Mouse (Mus musculus) macrophage (primary cell): ENCODE data around the gene Fbxo3. TPM values are rescaled to one million over a fixed set of nuclear protein-coding genes. Genes with fewer than 3 reads are reported as not detected.
"Not testable (repeated sequence)": the region's sequence is repeated elsewhere in the genome, so short reads cannot be mapped to it uniquely, and the experiment has no call there.

Experiments used
- H3K27ac ChIP-seq: fragments of 350-480 bp; formaldehyde crosslinking; 2 replicates; pipeline ENCODE4 v1.9.0; 2021
- H3K36me3 ChIP-seq: fragments of 350-480 bp; formaldehyde crosslinking; 2 replicates; pipeline ENCODE4 v1.9.0; 2021; ENCODE audit errors: inconsistent target
- H3K4me3 ChIP-seq: fragments of 350-480 bp; formaldehyde crosslinking; 2 replicates; pipeline ENCODE4 v1.9.0; 2021; ENCODE audit errors: inconsistent target
- H3K79me2 ChIP-seq: fragments of 350-480 bp; formaldehyde crosslinking; 2 replicates; pipeline ENCODE4 v1.9.0; 2021; ENCODE audit errors: inconsistent target
- WGBS: methylation state at CpG from one replicate; pipeline ENCODE4 v1.1.7; 2026; ENCODE audit warnings: inconsistent platforms; ENCODE audit not compliant: missing documents; 5-methylcytosine and 5-hydroxymethylcytosine counted together
- polyA plus RNA-seq: library from polyadenylated mRNA; stranded (reverse); fragments of 250-400 nt; gene quantifications from 3 replicates; pipeline ENCODE4 v1.2.4, GENCODE M21; 2018; ENCODE audit warnings: inconsistent platforms

Fbxo3 gene
- polyA plus RNA-seq, 1 experiment from 2014 or later = 26.9 TPM

- WGBS = 93% methylated on average over 4 of the region's 4 CpGs
- Histone ChIP-seq H3K36me3 (peaks cover 51% of the 10 kb centered on the region), H3K4me3 (no peak overlapping the region)
Observed at GRCm38 (mm10) chr2:104058954-104059353, 31.4 kb downstream of the Fbxo3 start.

GRCm38 (mm10) chr2:104059786-104060185 lies 32.3 kb downstream of the Fbxo3 start:
- H3K36me3 ChIP-seq = peaks cover 42% of the 10 kb centered on the region
- H3K79me2 ChIP-seq = no peaks in the 10 kb centered on the region
- 95% methylated on average over 10 of the region's 10 CpGs for WGBS
- no peak overlapping the region for H3K27ac ChIP-seq
- H3K4me3 ChIP-seq = no peak overlapping the region

More at GRCm38 (mm10) chr2:104058954-104059353, 31.4 kb downstream of the Fbxo3 start:
- no peak overlapping the region for H3K27ac ChIP-seq
- H3K79me2 ChIP-seq = no peaks in the 10 kb centered on the region

DNA sequence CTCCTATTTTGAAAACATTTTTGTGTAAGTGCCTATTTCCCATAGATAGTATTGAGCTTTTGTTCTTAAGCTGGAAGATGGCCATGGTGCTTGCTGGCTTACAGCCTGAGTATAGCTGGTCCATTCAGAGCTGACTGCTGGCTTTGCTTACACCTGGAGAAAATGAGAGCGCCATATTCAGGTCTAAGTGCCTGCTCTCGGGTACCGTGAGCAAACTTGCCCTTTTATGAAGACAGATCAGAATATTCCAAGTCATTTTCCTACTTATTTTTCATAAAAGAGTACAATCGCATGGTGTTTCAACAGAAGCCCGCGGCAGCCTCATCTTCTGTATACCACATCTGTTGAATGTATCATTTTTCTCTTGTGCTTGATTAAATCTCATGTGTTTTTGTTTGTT lies 33.5 kb downstream of the Fbxo3 start:
- no peak overlapping the region for H3K4me3 ChIP-seq
- no peaks in the 10 kb centered on the region for H3K79me2 ChIP-seq
- 95% methylated on average over 6 of the region's 6 CpGs for WGBS
- peaks cover 31% of the 10 kb centered on the region for H3K36me3 ChIP-seq
- no peak overlapping the region for H3K27ac ChIP-seq

GRCm38 (mm10) chr2:104062665-104063064 lies 35.1 kb downstream of the Fbxo3 start:
- no peak overlapping the region for H3K4me3 ChIP-seq
- H3K79me2 ChIP-seq = no peaks in the 10 kb centered on the region
- peaks cover 31% of the 10 kb centered on the region for H3K36me3 ChIP-seq
- no peak overlapping the region for H3K27ac ChIP-seq

GRCm38 (mm10) chr2:104064152-104064551 lies 36.6 kb downstream of the Fbxo3 start:
- H3K36me3 ChIP-seq = peaks cover 21% of the 10 kb centered on the region
- WGBS = 84% methylated on average over 2 of the region's 2 CpGs
- no peak overlapping the region for H3K27ac ChIP-seq
- H3K79me2 ChIP-seq = no peaks in the 10 kb centered on the region
- no peak overlapping the region for H3K4me3 ChIP-seq

DNA sequence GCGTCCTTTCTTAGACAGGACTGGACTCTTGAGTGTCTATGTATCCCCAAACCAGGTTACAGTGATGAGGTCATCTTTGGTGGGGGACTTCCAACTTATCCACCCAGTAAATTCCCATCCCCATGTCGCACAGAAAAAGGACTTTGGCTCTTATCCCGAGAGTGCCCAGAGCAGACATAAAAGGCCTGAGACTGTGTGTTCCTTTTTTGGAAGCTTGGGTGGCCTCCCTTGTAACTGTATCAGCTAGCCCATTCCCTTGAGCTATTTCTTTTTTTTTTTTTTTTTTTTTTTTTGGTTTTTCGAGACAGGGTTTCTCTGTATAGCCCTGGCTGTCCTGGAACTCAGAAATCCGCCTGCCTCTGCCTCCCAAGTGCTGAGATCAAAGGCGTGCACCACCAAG lies 38.0 kb downstream of the Fbxo3 start, which contains the start of gene Gm10912:
Gm10912 (plus strand) TSS at position 301 of the 400 bp plus-strand sequence.
- H3K79me2 ChIP-seq, H3K27ac ChIP-seq, H3K4me3 ChIP-seq, H3K36me3 ChIP-seq: not testable (repeated sequence)
- WGBS = 93% methylated on average over 5 of the region's 6 CpGs

DNA sequence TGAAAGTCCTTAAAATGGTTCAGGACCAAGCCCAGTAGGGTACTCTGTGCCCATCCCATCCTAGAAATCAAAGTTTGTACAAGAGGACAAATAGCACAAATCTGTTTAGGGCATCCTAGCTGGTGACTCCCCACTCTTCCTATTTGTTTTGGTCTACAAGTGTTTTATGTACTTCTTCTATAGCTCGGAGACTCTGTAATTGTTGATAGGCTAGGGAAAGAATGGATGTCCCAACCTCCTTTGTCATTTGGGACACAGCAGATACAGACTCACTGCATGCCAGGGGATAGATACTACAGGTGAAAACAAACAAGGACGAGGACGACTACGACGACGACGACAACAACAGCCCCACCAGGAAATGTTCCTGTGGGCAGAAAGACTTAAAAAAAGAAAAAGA lies 40.9 kb downstream of the Fbxo3 start, which contains the start of gene Gm10799:
Gm10799 (minus strand) TSS at position 101 of the 400 bp plus-strand sequence.
- WGBS = 21% methylated on average over 7 of the region's 7 CpGs
- H3K27ac ChIP-seq, H3K4me3 ChIP-seq, H3K36me3 ChIP-seq, H3K79me2 ChIP-seq: not testable (repeated sequence)

DNA sequence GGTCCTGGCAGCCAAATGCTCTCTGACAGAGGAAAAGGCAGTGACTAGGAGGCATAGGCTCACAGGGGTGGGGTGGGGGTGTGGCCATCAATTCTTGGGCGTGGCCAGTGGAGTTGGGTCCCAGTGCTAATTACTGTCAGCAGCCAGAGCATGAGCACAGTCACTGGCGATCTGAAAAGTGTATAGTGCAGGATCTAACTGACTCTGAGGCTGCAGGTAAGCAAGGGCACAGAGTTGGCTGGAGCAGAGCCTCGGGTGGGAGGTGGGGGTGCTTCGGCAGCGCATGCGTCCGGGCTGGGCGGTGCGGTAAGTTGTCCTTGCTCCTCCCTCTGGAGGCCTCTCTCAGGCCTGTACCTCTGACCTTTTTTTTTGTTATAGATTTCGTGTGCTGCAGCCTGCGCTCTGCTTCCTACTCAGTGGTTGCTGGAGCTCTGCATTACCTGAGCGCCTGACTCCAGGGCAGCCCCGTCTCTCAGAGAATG lies 42.2 kb downstream of the Fbxo3 start, which contains the start of gene Cd59b:
Cd59b (plus strand) TSS at position 146 of the 482 bp plus-strand sequence.
- Histone ChIP-seq H3K27ac (no peak within 1 kb of the TSS), H3K4me3 (peak within 1 kb of the TSS; percentile 27; the same call in 1 of the 2 replicates), H3K36me3 (no peaks in the 10 kb centered on the region), H3K79me2 (no peaks in the 10 kb centered on the region)
- 12% methylated on average over 13 of the region's 13 CpGs for WGBS

DNA sequence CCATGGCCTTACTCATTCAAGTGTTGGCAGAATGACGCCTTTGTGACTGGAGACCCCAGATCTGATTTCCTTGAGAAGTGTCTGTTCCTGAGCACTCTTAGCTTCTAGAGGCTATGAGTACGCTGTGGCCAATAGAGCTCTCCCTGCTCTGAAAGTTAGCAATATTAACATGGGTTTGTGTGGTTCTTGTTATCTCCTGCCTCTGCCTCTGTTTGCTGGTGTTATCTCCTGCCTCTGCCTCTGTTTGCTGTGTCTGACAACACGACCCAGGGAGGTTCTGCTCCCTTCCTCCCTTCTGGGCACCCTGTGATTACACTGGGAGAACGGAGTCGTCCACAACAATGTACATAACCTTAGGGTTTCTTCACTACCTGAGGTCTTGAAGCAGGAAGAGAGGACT lies 50.8 kb downstream of the Fbxo3 start:
- not testable (repeated sequence) for H3K36me3 ChIP-seq, H3K79me2 ChIP-seq, H3K27ac ChIP-seq, H3K4me3 ChIP-seq
- WGBS = 84% methylated on average over 3 of the region's 5 CpGs

- H3K27ac ChIP-seq, H3K4me3 ChIP-seq, H3K36me3 ChIP-seq, H3K79me2 ChIP-seq: not testable (repeated sequence)
- no CpG with 5 or more reads among the region's 1 CpGs for WGBS
Observed at GRCm38 (mm10) chr2:104081436-104082050, 54.0 kb downstream of the Fbxo3 start.

DNA sequence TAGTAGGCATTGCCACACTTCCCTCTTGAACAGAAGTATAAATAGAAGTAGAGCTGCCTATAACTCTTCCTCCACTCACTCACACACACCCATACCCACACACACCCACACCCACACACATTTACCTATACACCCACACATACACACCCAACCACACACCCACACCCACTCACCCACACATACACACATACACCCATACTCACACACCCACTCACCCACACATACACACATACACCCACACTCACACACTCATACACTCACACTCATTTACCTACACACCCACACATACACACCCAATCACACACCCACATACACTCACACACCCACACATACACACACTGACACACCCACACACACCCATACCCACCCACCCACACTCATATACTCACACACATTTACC lies 55.0 kb downstream of the Fbxo3 start:
- no peaks in the 10 kb centered on the region for H3K36me3 ChIP-seq
- no peaks in the 10 kb centered on the region for H3K79me2 ChIP-seq
- no peak overlapping the region for H3K27ac ChIP-seq
- no peak overlapping the region for H3K4me3 ChIP-seq

- H3K4me3 ChIP-seq, H3K36me3 ChIP-seq, H3K79me2 ChIP-seq, H3K27ac ChIP-seq: not testable (repeated sequence)
Observed at GRCm38 (mm10) chr2:104084027-104084426, 56.5 kb downstream of the Fbxo3 start.

DNA sequence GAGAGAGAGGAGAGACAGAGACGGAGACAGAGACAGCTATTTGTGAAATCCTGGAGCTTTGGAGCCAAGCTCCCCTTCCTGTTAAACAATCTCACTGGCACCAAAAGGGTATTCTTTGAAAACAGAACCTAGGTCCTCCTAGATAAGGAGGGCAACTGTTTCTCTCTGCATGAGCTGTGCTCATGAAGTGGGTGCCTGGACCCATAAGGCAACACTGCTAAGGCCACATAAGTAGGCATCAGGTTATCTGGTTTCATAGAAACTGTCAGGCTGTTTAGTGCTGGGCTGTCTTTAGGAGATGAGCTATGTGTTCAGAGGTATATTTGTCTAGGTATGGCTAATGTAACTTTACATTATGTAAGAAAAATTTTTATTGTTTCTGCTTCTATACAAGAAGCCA lies 60.0 kb downstream of the Fbxo3 start:
- H3K27ac ChIP-seq, H3K36me3 ChIP-seq, H3K79me2 ChIP-seq, H3K4me3 ChIP-seq: not testable (repeated sequence)
- WGBS = no CpG with 5 or more reads among the region's 1 CpGs

DNA sequence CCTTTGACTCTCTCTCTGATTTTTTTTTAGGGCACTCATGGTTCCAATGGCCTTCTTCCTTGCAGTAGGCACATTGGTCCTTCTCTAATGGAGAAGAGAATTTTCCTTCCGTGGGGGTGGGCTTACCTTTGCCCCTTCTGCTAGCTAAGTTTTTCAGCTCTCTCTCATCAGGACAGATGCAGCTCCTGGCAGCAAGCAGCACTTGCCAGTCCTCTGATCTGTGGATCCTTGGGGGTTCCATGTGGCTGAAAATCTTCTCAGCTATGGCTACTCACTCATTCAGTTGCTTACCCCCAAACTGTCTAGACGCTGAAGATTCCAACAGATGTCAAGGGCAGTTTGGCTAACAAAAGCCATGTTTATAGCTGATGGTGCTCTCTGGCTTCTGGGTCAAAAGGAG lies 65.8 kb downstream of the Fbxo3 start:
- WGBS = 92% methylated on average over 2 of the region's 2 CpGs
- Histone ChIP-seq H3K36me3 (no peaks in the 10 kb centered on the region), H3K4me3 (no peak overlapping the region), H3K79me2 (no peaks in the 10 kb centered on the region), H3K27ac (no peak overlapping the region)

GRCm38 (mm10) chr2:104095741-104096213 lies 68.3 kb downstream of the Fbxo3 start, which contains the start of gene Cd59a:
Gene Cd59a (plus strand): TSS chr2:104095801.
- Histone ChIP-seq H3K27ac (no peak within 1 kb of the TSS), H3K36me3 (no peaks in the 10 kb centered on the region), H3K79me2 (no peaks in the 10 kb centered on the region), H3K4me3 (peak within 1 kb of the TSS; percentile 39)
- WGBS = 18% methylated on average over 13 of the region's 15 CpGs

GRCm38 (mm10) chr2:104096256-104096655 lies 68.7 kb downstream of the Fbxo3 start:
- H3K4me3 ChIP-seq = peak overlapping the region; percentile 39
- 65% methylated on average over 10 of the region's 10 CpGs for WGBS
- H3K36me3 ChIP-seq = no peaks in the 10 kb centered on the region
- H3K27ac ChIP-seq = no peak overlapping the region
- H3K79me2 ChIP-seq = no peaks in the 10 kb centered on the region
